Mouse (Mus musculus): Measurements from ENCODE around the gene Gstp3. TPM values are rescaled to one million over a fixed set of nuclear protein-coding genes. Genes with fewer than 3 reads are reported as not detected.
A peak's percentile ranks its signal among the peaks of the same experiment; 100 is the strongest.
"Not testable (repeated sequence)": the region's sequence is repeated elsewhere in the genome, so short reads cannot be mapped to it uniquely, and the experiment has no call there.

Gene Gstp3
- polyA plus RNA-seq, 1 experiment: 18.0 TPM

DNA sequence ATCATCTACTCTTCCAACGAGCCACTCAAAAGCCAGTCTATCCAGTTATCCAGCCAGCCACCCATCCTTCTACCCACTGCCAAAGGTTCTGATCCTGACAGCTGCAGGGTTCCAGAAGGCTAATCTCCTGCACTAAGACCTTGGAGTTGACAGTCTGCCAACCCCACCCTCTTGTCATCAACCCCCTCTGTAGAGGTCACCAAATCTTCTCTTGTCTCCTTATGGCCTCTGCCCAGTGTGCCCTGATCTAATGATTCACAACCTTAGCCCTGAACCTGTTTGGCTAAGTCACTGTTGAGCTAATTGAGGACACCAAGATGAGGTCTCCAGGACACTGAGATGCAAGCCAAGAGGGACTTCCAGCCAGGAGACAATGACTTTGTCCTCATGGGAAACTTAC, 20.2 kb upstream of the Gstp3 start:
- no peak overlapping the region for H3K4me3 ChIP-seq (replicated peaks; ENCODE audit: control insufficient read depth, low read depth, low read length)
- H3K27ac ChIP-seq (ENCODE audit: control insufficient read depth, insufficient read depth, low read depth, low read length, poor library complexity): no peak overlapping the region
- 63% methylated on average over 1 of the region's 1 CpGs for WGBS
- H3K4me1 ChIP-seq (ENCODE audit: control insufficient read depth, insufficient read depth, low read length): no peaks in the 10 kb centered on the region; the same call in 1 of the 2 replicates
- no peak for TF ChIP-seq CTCF (IDR thresholded peaks at IDR 0.05; ENCODE audit: control insufficient read depth, insufficient read depth, low read length)
- TF ChIP-seq POLR2A (IDR thresholded peaks at IDR 0.05; ENCODE audit: borderline replicate concordance, control insufficient read depth, low read depth, low read length): no peak

- TF ChIP-seq POLR2A (IDR thresholded peaks at IDR 0.05; ENCODE audit: borderline replicate concordance, control insufficient read depth, low read depth, low read length) (no peak), CTCF (IDR thresholded peaks at IDR 0.05; ENCODE audit: control insufficient read depth, insufficient read depth, low read length) (no peak)
- 86% methylated on average over 1 of the region's 1 CpGs for WGBS
- H3K4me1 ChIP-seq (ENCODE audit: control insufficient read depth, insufficient read depth, low read length): no peaks in the 10 kb centered on the region; the same call in 1 of the 2 replicates
- no peak overlapping the region for H3K27ac ChIP-seq (ENCODE audit: control insufficient read depth, insufficient read depth, low read depth, low read length, poor library complexity)
- no peak overlapping the region for H3K4me3 ChIP-seq (replicated peaks; ENCODE audit: control insufficient read depth, low read depth, low read length)
Observed at GRCm38 (mm10) chr19:4075531-4075930, 16.2 kb upstream of the Gstp3 start.

DNA sequence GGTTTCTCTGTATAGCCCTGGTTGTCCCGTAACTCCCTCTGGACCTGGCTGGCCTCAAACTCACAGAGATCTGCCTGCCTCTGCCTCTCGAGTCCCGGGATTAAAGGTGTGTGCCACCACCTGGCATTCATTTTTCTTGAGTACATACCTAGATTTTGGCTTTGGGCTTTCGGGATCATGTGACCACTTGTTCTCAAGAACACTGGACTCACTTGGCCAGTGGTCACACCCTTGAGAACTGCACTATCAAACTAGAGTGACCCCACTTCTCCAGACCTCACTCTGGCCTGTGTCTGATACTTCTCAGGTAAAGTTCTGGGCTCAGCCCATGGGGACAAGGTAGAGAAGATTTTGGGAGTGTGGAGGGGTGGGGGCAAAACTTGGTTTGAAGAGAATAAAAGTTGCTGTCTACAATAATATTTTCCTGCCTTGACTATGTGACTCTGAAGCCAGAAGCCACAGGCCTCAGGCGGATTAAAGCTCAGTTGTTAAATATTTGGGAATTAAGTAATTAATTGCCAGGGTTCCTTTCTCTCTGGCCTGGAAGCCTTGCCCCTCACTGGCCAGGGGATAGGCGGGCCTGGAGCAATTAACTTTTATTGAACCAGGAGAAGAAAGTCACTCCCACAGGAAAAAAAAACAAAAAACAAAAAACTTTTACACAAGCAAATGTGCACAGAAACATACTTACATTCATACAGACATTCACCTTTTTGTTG, 13.5 kb upstream of the Gstp3 start:
- TF ChIP-seq POLR2A (IDR thresholded peaks at IDR 0.05; ENCODE audit: borderline replicate concordance, control insufficient read depth, low read depth, low read length) (no peak), CTCF (IDR thresholded peaks at IDR 0.05; ENCODE audit: control insufficient read depth, insufficient read depth, low read length) (no peak)
- WGBS: 86% methylated on average over 6 of the region's 6 CpGs
- no peak overlapping the region for H3K4me3 ChIP-seq (replicated peaks; ENCODE audit: control insufficient read depth, low read depth, low read length)
- H3K4me1 ChIP-seq (ENCODE audit: control insufficient read depth, insufficient read depth, low read length): no peaks in the 10 kb centered on the region; the same call in 1 of the 2 replicates
- no peak overlapping the region for H3K27ac ChIP-seq (ENCODE audit: control insufficient read depth, insufficient read depth, low read depth, low read length, poor library complexity)

- 89% methylated on average over 6 of the region's 6 CpGs for WGBS
- H3K27ac ChIP-seq (ENCODE audit: control insufficient read depth, insufficient read depth, low read depth, low read length, poor library complexity): peak overlapping the region; percentile 66
- no peak overlapping the region for H3K4me3 ChIP-seq (replicated peaks; ENCODE audit: control insufficient read depth, low read depth, low read length)
- peaks cover 2% of the 10 kb centered on the region; the same call in 1 of the 2 replicates for H3K4me1 ChIP-seq (ENCODE audit: control insufficient read depth, insufficient read depth, low read length)
- TF ChIP-seq CTCF (IDR thresholded peaks at IDR 0.05; ENCODE audit: control insufficient read depth, insufficient read depth, low read length) (no peak), POLR2A (IDR thresholded peaks at IDR 0.05; ENCODE audit: borderline replicate concordance, control insufficient read depth, low read depth, low read length) (no peak)
Observed at GRCm38 (mm10) chr19:4071406-4071805, 12.0 kb upstream of the Gstp3 start.

DNA sequence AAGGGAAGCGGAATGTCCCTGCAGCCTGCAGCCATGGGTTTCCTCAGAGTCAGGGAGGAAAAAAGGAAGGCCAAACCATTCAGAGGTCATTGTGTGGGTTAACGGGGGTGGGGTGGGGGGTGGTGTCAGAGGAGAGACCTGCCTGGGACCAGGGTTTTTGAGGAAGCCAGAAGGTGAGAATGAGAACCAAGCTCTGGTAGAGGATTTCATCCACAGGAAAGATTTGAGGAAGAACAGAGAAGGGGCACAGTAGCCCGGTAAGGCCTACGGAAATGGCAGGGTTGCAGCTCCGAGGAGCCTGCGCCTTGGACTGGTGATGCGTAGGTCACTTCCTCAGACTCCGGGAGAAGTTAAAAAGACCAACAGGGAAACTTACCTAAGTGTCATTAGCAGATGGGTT, 11.4 kb upstream of the Gstp3 start:
- 11% methylated on average over 8 of the region's 8 CpGs for WGBS
- TF ChIP-seq POLR2A (IDR thresholded peaks at IDR 0.05; ENCODE audit: borderline replicate concordance, control insufficient read depth, low read depth, low read length) (no peak), CTCF (IDR thresholded peaks at IDR 0.05; ENCODE audit: control insufficient read depth, insufficient read depth, low read length) (no peak)
- Histone ChIP-seq H3K4me3 (replicated peaks; ENCODE audit: control insufficient read depth, low read depth, low read length) (no peak overlapping the region), H3K4me1 (ENCODE audit: control insufficient read depth, insufficient read depth, low read length) (peaks cover 2% of the 10 kb centered on the region; the same call in 1 of the 2 replicates), H3K27ac (ENCODE audit: control insufficient read depth, insufficient read depth, low read depth, low read length, poor library complexity) (peak overlapping the region; percentile 66; the same call in 1 of the 2 replicates)

DNA sequence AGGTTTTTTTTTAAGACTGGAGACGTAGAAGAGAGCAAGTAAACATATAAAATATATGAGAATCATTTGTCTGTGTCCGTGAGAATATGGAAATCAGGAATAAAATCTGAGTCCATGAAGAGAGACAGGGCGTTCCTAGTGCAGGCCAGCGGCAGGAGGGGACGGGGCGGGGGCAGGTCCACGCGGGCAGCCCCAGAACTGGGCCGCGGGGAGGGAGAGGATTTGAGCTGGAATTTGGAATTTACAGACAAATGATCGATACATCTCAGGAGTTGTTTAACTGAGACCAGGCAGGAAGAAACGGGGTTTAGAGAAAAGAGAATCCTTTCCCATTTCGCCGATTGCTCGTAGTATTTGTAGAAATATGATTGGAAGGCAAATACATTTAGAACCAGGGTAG, 10.9 kb upstream of the Gstp3 start:
- H3K27ac ChIP-seq (ENCODE audit: control insufficient read depth, insufficient read depth, low read depth, low read length, poor library complexity): peak overlapping the region; percentile 32; the same call in 1 of the 2 replicates
- peaks cover 2% of the 10 kb centered on the region; the same call in 1 of the 2 replicates for H3K4me1 ChIP-seq (ENCODE audit: control insufficient read depth, insufficient read depth, low read length)
- no peak overlapping the region for H3K4me3 ChIP-seq (replicated peaks; ENCODE audit: control insufficient read depth, low read depth, low read length)
- no peak for TF ChIP-seq CTCF (IDR thresholded peaks at IDR 0.05; ENCODE audit: control insufficient read depth, insufficient read depth, low read length)
- no peak for TF ChIP-seq POLR2A (IDR thresholded peaks at IDR 0.05; ENCODE audit: borderline replicate concordance, control insufficient read depth, low read depth, low read length)
- WGBS: 73% methylated on average over 15 of the region's 15 CpGs

- Histone ChIP-seq H3K4me3 (replicated peaks; ENCODE audit: control insufficient read depth, low read depth, low read length) (no peak overlapping the region), H3K4me1 (ENCODE audit: control insufficient read depth, insufficient read depth, low read length) (peaks cover 2% of the 10 kb centered on the region; the same call in 1 of the 2 replicates), H3K27ac (ENCODE audit: control insufficient read depth, insufficient read depth, low read depth, low read length, poor library complexity) (no peak overlapping the region)
- WGBS: 73% methylated on average over 15 of the region's 15 CpGs
- TF ChIP-seq POLR2A (IDR thresholded peaks at IDR 0.05; ENCODE audit: borderline replicate concordance, control insufficient read depth, low read depth, low read length) (no peak), CTCF (IDR thresholded peaks at IDR 0.05; ENCODE audit: control insufficient read depth, insufficient read depth, low read length) (no peak)
Observed at GRCm38 (mm10) chr19:4068717-4069410, 9.5 kb upstream of the Gstp3 start.

DNA sequence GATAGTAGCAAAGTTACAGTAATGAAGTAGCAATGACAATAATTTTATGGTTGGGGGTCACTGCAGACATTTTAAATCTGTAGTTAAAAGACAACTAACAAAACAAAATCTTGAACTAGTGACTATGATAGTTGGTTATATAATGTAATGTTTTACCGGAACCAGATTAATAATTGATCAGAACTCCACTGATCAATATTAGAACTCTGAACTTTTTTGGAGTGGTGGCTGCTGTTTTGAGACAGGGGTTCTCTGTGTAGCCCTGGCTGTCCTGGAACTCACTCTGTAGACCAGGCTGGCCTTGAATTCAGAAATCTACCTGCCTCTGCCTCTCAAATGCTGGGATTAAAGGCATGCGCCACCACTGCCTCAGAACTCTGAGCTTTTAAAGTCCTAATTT, 8.9 kb upstream of the Gstp3 start:
- not testable (repeated sequence) for H3K27ac ChIP-seq (ENCODE audit: control insufficient read depth, insufficient read depth, low read depth, low read length, poor library complexity); H3K4me3 ChIP-seq (replicated peaks; ENCODE audit: control insufficient read depth, low read depth, low read length)

More for the DNA sequence above, 8.9 kb upstream of the Gstp3 start:
- not testable (repeated sequence) for H3K4me1 ChIP-seq (ENCODE audit: control insufficient read depth, insufficient read depth, low read length)
- WGBS: 92% methylated on average over 2 of the region's 2 CpGs
